Mouse (Mus musculus) Muller cell, postnatal 12 days (primary cell): ENCODE measurements around the gene Mef2a.
A peak's percentile ranks its signal among the peaks of the same experiment; 100 is the strongest.

Experiments
- DNase-seq: peaks from one replicate; pipeline ENCODE4 v3.0.0-alpha.2; 2015; ENCODE audit errors: inconsistent ontology term

Mef2a gene

DNA sequence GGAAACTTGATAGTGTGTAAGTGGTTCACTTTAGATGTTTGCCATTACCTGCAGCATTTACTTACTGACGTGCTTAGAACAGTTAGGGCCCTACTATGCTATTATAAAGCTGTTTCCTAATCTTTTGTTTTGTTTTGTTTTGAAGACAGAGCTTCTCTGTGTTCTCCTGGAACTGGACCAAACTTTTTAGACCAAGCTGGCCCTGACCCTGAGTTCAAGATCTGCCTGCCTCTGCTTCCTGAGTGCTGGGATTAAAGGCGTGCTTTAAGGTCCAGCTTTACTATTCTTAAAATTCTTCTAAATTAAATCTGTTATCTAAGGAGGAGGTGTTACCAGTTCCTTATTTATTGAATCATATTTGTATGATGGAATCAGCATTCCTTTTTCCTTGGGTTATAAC, 126.6 kb downstream of the Mef2a start:
- no peak for DNase-seq

DNA sequence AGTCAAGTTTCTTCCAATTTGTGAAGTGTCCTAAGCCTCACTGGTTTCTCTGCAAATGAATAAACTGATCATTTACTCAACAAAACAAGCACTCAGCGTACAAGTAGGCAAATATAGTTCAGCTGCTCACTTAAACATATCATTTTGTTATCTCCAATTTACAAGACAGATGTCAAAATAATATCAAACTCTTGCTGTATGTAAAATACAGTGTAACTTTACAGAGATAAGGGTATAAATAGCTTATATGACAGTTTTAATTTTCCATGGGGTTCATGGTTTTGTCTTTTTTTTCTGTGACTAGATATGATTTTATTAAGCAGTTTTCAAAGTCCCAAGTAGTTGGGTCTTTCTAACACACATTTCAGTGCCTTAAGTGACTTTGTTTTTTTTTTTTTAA, 127.4 kb downstream of the Mef2a start:
- DNase-seq, result no peak

DNA sequence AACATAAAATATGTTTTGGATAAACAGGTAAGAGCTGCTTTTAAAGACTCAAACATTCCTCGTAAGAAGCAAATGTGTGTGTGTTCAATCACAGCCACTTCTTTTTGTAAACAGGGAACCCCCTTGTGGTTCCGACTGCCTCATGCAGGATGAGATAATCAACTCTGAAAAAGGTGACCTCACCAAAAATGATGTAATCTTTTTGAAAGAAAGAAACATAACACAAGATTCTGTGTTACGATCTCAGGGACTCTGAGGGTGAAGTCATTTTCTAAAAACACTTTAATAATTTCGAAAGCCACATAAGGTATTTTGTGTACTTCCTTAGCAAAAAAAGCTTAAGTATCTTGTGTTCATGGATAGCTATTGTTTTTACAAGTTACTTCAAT, 128.8 kb downstream of the Mef2a start:
- DNase-seq, result no peak

DNA sequence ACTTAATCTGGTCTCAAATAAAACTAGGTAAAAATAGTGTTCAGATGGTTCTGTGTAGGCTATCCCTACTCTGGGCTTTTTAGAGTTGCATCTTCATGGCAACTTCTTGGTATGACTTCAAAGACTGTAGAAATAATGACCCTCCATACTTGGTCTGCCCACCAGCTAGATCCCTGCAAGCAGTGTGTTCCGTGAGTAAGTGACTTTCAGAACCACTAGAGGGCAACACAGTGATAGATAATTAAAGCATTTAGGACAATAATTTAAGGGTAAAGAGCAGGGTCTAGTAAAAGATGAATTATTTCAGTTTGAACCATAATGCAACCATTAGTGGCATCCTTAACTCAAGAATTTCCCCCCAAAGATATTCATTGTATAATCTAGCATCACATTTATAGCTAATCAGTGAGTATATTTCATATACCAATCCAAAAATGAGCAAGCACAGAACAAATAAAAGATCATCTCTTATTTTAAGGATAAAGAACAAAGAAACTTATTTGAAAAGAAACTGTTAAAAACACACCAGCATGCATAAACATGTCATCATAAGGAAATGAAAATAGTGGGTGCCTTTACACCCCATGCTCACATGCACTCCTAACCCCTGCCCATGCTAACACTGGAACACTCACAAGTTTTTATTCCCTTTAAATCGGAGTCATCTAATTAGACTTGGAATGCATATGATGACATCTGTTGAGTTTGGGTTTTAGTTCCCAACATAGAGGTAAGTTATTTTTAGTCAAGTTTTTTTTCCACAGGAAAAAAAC, 129.4 kb downstream of the Mef2a start:
- DNase-seq, result peak; percentile 45

DNA sequence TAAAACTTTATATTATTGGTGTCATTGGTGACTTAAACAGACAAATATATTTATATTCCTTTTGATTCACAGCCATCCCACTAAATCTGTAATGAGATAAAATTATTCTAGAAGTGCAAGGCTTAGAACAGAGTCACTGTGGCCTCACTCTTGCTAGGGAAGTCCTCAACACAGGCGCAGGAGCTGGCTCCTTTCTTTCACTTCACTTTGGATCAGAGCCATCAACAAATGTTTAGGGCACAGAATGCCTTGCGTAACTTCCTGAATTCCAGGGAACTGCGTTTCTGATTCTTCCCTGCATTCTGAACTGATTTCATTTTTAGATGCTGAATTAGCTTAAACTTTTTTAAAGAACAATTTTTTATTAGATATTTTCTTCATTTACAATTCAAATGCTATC, 130.7 kb downstream of the Mef2a start:
- DNase-seq, result peak; percentile 9

DNA sequence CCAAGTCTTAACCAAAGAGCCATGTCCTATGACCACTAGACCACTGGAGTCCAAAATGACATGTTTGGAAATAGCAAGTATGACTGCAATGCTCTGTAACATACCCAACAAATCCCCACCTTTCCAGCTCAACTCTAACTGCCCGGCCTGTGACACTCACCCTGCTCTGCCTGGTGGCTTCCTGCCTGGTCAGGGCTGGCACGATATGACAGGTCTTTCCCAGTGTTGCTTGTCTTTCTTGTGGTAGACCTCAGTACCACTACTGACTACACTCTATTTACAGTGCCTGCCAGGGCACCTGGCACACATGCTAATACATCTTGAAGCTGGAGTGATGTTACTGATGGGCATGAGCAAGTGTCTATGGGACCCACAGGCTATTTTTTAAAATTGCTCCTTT, 134.9 kb downstream of the Mef2a start:
- no peak for DNase-seq

DNA sequence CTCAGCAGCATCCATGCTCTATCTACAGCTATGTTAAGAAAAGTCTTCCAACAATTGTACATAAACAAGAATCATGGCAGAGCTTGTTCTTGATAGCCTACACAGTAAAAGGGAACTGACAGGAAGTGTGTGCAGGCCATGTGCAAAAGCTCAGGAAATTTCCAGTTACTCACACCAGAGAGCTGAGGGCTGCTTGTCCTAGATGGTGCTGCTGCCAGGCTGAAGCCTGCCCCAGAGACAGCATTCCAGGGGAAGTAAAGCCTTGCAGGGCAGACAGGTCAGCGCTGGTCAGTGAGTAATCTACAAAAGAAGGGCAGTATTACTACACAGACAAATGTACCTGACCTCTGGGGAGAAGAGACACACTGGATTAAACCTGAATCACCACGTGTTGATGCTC, 136.3 kb downstream of the Mef2a start:
- DNase-seq, result no peak

DNA sequence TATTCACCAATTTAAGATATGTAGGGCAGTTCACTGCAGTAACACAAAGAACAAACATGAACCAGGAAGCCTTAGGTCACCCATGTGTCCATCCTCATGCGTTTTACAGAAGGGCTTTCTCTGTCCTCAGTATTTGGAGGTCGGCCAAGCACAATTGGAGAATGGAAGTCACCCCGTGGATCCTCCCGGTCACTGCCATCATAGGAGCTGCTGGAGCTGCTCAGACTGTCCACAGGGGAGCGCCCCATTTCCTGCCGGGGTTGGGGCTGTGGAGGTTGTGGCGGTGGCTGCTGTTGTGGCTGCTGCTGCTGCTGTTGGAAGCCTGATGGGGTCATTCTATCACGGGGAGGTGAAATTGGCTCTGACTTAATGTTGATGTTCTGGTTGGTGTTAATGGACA, 137.9 kb downstream of the Mef2a start:
- no peak for DNase-seq

DNA sequence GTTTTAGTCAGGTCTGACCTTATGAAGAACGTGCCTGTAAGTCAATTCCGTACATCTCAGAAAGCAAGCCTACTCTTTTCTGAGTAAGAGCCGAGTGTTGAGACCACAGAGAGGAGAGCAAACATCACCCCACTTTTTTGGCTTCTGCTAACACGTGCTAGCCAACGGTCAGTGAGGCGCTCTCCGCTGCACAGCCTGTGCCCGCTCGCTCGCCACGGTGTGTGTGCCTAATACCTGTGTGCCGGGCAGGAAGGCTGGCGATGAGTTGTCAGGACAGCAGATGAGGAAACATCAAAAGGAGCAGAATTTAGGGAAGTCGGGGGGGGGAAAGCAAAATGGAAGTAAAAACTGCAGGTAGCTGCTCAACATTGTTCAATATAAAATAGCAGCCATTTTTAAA, 140.2 kb downstream of the Mef2a start:
- DNase-seq, result no peak

DNA sequence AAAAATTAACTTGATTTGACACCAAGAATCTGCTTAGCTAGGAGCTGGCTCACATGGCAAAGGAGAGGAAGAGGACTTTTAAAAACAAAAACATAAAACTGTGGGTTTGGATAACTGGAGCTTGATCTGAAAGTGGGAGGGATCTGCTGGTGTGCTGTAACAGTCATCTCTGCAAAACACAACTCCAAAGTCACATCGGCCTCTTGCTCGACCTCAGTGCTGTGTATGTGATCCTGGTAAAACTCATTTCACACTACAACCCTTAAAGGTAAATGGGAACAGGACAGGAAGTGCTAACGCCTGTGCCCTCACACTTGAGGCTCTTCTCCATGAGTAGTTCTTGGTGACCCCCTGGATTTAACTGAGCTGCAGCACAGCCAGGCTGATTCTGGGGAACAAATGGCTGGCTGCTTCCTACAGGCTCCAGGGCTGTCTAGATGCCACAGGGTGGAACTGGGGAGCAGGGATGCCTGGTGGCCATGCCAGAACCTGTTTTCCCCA, 142.0 kb downstream of the Mef2a start:
- DNase-seq, result no peak

DNA sequence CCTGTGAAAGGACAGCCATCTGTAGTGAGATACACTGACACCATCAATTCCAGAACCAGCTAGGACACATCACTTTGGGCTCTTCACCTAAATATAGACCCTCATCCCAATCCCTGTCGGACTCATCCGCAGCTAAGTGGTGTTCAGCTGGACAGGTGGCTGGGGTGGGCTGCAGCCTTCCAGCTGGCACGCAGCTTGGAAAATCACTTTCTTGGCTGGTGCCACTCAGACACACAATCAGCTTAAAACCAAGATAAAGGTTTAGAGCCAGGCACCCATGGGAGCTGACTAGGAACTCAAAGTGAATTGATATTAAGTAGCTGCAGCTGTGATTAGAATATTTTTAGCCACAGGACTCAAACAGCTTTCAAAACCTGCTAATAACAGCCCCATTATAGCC, 142.4 kb downstream of the Mef2a start:
- no peak for DNase-seq

DNA sequence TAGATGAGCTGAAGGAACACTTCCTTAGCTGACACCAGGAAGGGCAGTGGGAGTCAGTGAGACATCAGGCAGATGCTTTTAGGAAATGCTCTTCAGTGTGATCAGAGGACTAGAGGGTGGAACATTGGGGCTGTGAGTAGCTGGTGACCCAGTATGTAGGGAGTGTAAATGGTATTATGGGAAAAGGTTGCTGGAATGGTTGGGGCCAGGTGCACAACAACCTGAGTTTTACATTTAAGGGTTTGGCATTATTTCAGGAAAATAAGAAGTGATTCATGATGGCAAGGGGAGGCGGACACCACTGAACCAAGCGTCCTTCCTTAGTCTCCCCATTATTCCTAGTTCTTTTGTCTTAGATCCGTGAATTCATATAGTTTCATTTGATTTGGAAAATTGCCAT, 143.0 kb downstream of the Mef2a start:
- DNase-seq, result no peak

DNA sequence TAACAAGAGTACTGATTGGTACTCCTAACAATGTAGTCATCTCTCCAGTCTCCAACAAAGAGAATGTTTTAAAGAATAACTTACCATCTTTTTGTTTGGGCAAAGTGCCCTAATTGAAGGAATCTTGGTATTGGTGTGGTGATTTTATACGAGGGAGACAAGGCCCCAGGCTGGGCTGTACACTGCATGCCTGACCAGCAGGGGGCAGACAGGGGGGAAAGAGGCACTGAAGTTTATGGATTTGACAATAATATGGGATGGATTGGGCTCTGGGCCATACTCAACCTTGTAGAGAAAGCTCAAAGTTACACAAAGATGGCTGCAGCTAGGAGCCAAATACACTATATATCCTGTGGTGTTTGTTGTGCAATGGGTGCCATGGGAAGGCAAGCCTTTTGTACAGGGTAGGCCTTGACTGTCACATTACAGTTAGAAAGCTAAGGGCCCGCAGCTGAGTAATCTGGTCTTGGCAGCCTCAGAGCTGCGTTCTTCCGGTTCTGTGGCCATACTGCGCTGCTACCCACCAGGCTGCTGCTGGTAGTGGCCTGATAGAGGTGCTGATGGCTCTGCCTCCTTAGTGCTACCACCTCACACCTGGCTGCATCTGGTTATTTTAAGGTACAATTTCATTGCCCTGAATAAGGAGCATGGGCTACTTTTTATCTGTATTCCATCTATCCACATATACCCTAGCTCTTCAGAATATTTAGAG, 143.6 kb downstream of the Mef2a start:
- DNase-seq, result no peak

DNA sequence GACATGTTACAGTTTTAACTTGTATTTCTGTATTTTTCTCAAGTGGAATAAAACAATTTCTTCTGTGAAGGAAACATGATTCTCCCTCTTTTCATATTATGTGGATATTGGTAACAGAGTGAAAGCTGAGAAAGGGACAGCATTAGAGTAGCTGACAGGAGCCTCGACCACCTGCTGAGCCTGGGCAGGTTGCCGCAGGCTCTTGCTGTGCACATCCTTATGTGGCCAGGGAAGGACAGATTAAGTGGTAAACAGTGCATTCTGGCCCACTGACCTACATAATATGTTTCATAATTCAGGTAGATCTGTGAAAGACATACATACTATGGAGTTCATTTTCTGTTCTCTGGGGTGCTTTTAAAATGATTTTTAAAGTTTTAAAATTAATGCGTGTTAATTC, 144.3 kb downstream of the Mef2a start:
- no peak for DNase-seq

DNA sequence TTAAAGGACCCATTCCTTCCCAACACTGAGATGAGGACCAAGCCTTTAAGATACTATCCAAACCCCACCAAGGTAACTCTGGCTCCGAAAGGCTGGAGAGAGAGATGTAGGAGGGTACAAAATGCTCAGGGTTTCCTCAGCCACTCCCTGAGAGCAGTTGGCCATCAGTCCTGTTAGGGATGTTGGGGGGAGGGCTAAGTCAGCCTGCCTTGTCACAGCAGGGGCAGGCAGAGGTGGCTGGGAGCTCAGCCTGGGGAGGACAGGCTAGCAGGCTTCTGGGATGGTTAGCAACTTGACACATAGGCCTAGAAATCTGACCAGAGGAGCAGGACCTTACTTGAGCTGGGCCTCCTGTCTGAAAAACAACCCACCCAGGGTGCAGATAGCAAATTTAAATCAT, 145.1 kb downstream of the Mef2a start:
- DNase-seq, result no peak

DNA sequence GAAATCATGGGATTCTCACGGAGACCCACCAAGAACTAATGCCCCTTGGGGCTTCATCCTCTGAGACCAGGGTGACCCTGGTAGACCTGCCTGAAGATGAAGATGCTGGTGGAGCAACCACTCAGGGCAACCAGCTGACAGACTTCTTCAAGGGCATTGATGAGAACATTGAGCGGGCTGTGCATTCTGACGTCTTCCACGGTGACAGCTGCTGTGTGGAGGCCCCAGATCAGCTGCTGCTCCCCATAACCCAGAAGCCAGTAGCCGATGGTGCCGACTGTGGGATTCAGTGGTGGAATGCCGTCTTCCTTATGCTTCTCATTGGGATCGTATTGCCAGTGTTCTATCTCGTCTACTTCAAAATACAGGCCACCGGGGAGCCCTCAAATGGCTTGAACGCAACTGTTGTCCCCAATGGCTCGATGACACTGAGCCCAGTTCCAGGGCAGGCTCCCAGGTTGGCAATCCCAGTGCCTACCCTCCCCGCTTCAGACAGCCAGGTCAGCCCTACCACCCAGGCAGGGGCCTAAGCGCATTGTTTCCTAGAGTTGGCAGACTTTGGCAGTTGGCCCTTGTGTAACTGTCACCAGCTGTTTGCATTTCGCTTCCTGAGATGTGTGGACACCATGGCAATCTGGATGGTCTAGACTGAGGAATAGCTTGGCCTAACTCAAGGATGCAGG, 146.6 kb downstream of the Mef2a start:
- DNase-seq, result no peak

DNA sequence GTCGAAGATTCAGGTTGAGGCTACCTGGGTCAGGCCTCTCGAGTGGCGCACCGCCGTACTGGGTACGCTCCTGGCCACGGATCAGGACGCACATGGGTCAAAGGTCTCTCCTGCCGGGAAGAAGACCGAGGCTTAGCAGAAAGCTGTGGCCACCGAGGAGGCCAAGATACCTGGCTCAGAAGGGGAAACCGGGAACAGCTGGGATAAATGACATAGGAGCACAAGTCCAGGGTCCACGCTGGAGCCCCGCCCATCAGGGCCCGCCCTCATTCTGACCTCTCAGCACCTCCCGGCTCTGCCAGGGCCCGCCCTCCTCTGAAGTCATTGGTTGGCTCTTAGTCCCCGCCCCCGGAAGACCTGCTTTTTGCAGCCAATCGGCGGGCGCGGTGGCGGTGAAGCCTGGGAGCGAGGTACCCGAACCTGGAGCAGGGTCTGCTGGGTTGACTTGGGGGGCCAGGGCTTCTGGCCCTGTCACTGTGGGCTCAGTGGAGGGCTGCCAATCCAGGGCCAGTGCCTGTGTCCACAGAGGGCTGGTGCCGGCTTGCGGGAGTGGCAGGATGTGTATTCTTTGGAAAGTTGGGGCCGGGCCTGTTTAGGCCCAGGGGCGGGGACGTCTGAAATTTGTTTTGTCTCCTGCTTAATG, 150.3 kb downstream of the Mef2a start, which contains the start of gene Lysmd4:
Lysmd4 (plus strand) TSS at position 325 of the 643 bp plus-strand sequence.
- DNase-seq, result peak; percentile 97

DNA sequence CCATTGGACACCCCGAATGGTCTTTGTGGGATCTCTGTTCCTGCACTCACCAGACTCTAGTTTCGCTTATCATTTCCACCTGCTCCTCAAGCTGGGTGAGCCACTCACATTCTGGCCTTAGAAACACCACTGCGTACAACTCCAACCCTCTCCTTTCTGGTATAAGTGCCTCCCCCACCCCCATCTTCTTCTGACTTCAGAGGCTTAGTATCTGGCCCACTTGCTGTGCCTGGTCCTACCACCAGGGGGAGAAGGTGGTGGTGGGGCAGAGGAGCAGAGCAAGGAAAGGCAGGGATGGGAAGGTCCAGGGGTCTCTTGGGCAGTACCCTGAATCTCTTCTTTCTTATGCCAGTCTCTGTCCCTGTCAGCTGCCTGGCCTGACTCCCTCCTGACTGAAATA, 155.6 kb downstream of the Mef2a start:
- peak; percentile 61 for DNase-seq

DNA sequence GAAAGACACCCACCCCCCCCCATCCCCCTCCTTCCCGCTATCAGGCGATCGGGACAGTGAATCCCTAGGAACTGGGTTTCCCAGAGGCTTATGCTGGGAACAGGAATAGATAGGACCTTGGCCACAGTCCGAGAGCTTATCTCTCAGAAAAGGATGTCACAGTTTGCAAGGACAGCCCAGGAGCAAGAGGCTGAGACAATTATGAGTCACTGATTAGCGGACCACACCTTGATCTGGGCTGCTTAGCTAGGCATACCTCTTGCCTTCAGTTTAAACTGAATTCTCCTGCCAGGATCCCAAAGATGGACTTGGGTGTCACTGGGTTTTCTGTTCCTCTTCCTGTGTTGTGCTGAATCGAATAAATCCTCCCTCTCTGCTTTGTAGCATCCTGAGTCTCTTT, 156.3 kb downstream of the Mef2a start:
- DNase-seq, result no peak

DNA sequence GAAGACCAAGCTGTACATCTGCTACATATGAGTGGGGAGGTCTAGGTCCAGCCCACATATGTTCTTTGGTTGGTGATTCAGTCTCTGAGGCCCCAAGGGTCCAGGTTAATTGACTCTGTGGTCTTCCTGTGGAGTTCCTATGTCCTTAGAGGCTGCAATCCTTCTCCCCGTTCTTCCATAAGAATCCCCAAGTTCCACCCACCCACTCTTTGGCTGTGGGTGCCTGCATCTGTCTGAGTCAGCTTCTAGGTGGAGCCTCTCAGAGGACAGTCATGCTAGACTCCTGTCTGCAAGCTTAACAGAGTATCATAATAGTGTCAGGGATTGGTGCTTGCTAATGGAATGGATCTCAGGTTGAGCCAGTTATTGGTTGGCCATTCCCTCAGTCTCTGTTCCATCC, 159.1 kb downstream of the Mef2a start:
- no peak for DNase-seq

DNA sequence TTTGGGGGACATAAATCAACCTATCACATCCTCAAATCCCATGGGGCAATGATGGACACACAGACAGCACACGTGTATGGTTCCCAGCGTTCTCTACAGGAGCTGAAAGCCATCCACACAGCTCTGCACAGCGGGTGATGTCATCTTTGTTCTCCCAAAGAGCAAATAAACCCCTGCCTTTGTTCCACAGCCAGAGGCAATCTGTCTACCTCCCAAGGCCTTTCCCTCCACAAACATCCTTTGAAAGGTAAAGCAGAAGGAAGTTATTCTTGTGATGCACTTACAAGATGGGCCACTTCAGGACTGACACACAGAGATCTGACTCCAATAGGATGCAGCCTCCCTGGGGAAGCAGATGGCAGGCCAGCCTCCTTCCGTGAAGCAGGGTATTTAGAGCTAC, 160.7 kb downstream of the Mef2a start:
- DNase-seq, result no peak

DNA sequence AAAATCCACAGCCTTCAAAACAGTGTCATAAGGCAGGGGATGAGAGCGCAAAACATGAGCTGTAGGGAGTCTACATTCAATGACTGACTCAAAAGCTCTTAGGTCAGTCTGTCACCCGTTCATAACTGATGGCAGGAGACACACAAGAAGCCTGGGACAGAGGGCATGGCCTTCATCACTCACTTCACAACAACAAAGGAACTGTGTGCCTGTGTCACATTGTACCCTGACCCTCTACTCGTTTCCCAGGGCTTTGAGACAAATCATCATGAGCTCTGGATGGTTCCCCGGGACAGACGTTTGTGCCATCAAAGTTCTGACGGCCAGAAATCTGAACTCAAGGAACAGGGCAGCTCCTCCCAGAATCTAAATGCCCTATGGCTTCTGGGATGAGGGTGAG, 161.3 kb downstream of the Mef2a start:
- no peak for DNase-seq
